Mouse (Mus musculus) hindbrain, embryonic 15.5 days (tissue): ENCODE data around the gene Zfp84. TPM values are rescaled to one million over a fixed set of nuclear protein-coding genes. Genes with fewer than 3 reads are reported as not detected.

Source experiments
- ATAC-seq: fragments of 200-750 bp; cut with Nextera tagmentation; 2 replicates; pipeline ENCODE4 v1.8.0; 2017; ENCODE audit warnings: low read depth, moderate number of reproducible peaks, moderate TSS enrichment; ENCODE audit not compliant: low FRiP score
- H3K27ac ChIP-seq: fragments of 300-500 bp; sonication (generic); replicated peaks from 2 replicates; pipeline ENCODE4 v1.5.1; 2015; ENCODE audit warnings: mild to moderate bottlenecking, inconsistent platforms
- H3K27me3 ChIP-seq: fragments of 300-500 bp; sonication (generic); 2 replicates; pipeline ENCODE4 v1.6.1; 2015; ENCODE audit warnings: control low read depth, inconsistent platforms
- H3K36me3 ChIP-seq: fragments of 300-500 bp; sonication (generic); 2 replicates; pipeline ENCODE4 v1.6.1; 2015; ENCODE audit warnings: control low read depth, inconsistent platforms
- H3K4me1 ChIP-seq: fragments of 300-500 bp; sonication (generic); replicated peaks from 2 replicates; pipeline ENCODE4 v1.6.1; 2015; ENCODE audit warnings: control low read depth, inconsistent platforms
- H3K4me2 ChIP-seq: fragments of 300-500 bp; sonication (generic); 2 replicates; pipeline ENCODE4 v1.6.1; 2015; ENCODE audit warnings: moderate library complexity, mild to moderate bottlenecking, inconsistent platforms
- H3K4me3 ChIP-seq: fragments of 300-500 bp; sonication (generic); 2 replicates; pipeline ENCODE4 v1.5.1; 2015; ENCODE audit warnings: mild to moderate bottlenecking, inconsistent platforms
- H3K9ac ChIP-seq: fragments of 300-500 bp; sonication (generic); 2 replicates; pipeline ENCODE4 v1.6.1; 2015; ENCODE audit warnings: inconsistent platforms
- H3K9me3 ChIP-seq: fragments of 300-500 bp; sonication (generic); 2 replicates; pipeline ENCODE4 v1.6.1; 2016; ENCODE audit warnings: control low read depth, inconsistent platforms
- WGBS: fragments of 180-500 bp; shearing (Covaris S2); methylation state at CpG from one replicate; pipeline ENCODE4 v1.1.7; 2015; 5-methylcytosine and 5-hydroxymethylcytosine counted together
- polyA plus RNA-seq: library from polyadenylated mRNA; unstranded; fragments of >200 nt; fragmentation: Nextera tagmentation; extraction: Ambion mirVana; gene quantifications from 2 replicates; pipeline ENCODE4 v1.2.1, GENCODE M21; 2015

Gene Zfp84
- polyA plus RNA-seq, 1 experiment from 2014 or later: 14.6 TPM

DNA sequence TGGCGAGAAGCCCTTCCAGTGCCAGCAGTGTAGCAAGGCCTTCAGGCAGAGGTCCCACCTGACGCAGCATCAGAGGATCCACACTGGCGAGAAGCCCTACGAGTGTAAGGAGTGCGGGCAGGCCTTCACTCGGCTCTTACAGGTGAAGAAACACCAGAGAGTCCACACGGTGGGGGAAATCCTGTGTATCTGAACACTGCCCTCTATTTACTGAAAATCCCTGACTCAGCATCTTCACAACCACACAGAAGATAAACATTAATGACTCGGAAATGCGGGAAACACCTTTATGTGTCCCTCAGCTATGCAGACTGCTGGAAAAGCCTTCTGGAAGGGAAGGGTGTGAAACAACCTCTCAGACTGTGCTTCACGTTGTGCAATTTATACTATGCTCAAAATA, 9.0 kb downstream of the Zfp84 start:
- Histone ChIP-seq H3K27me3 (no peaks in the 10 kb centered on the region), H3K27ac (no peak overlapping the region), H3K36me3 (peaks cover 57% of the 10 kb centered on the region), H3K9me3 (no peaks in the 10 kb centered on the region), H3K4me3 (no peak overlapping the region), H3K9ac (no peak overlapping the region), H3K4me2 (no peak overlapping the region), H3K4me1 (no peaks in the 10 kb centered on the region)
- ATAC-seq: no peak
- 94% methylated on average over 10 of the region's 10 CpGs for WGBS

DNA sequence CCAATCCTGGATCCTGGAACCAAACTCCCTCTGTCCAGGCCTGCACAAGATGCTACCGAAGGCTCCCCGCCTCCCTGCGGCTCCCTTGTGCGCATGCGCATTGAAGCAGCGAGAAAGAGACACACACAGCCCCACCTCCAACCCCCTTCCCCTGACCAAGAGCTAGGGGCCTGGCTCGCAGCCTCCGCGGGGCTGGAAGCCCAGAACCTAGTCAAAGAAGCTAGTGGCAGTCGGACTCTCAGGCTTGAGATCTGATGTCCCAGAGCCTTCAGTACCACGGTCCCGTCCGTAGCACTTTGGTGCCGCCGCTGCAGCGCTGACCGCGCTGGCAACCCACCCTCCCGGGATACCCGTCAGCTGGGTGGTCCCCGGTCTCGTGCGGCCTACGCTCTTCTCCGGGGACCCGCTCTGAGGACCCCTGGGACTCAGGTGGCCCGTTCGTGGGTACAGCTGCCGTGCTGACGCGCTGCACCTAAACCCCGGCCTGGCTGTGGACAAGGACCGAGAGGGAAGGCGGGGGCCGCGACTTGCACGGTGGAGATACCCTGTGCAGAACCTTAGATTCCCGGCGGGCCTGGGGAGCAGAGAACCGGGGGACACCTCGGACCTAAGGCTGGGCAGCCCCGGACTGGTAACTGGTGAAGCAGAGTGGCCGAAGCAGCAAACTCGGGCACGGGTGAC, 15.7 kb downstream of the Zfp84 start, which contains the start of gene Zfp30:
Gene Zfp30 (plus strand): TSS at position 128 of the 681 bp plus-strand sequence.
- H3K9me3 ChIP-seq: no peaks in the 10 kb centered on the region
- H3K27me3 ChIP-seq: no peaks in the 10 kb centered on the region
- H3K9ac ChIP-seq: peak within 1 kb of the TSS; percentile 91
- H3K4me1 ChIP-seq: peaks cover 31% of the 10 kb centered on the region
- peak within 1 kb of the TSS; percentile 94 for H3K27ac ChIP-seq
- ATAC-seq: peak; percentile 95
- peak within 1 kb of the TSS; percentile 85 for H3K4me2 ChIP-seq
- WGBS: under 1% methylated on average over 45 of the region's 45 CpGs
- H3K4me3 ChIP-seq: peak within 1 kb of the TSS; percentile 84
- H3K36me3 ChIP-seq: peaks cover 14% of the 10 kb centered on the region

GRCm38 (mm10) chr7:29785023-29785422, 16.7 kb downstream of the Zfp84 start:
- ATAC-seq: no peak
- WGBS: 39% methylated on average over 8 of the region's 8 CpGs
- H3K27ac ChIP-seq: no peak overlapping the region
- peak overlapping the region; percentile 91 for H3K9ac ChIP-seq
- no peaks in the 10 kb centered on the region for H3K9me3 ChIP-seq
- peaks cover 23% of the 10 kb centered on the region for H3K36me3 ChIP-seq
- peak overlapping the region; percentile 84 for H3K4me3 ChIP-seq
- no peaks in the 10 kb centered on the region for H3K27me3 ChIP-seq
- H3K4me1 ChIP-seq: peaks cover 31% of the 10 kb centered on the region
- peak overlapping the region; percentile 85 for H3K4me2 ChIP-seq

- Histone ChIP-seq H3K4me2 (peak overlapping the region; percentile 85), H3K27me3 (no peaks in the 10 kb centered on the region), H3K4me1 (peaks cover 31% of the 10 kb centered on the region), H3K4me3 (peak overlapping the region; percentile 84), H3K9me3 (no peaks in the 10 kb centered on the region), H3K27ac (no peak overlapping the region), H3K36me3 (peaks cover 32% of the 10 kb centered on the region), H3K9ac (peak overlapping the region; percentile 91)
- 72% methylated on average over 5 of the region's 5 CpGs for WGBS
- no peak for ATAC-seq
Measured at GRCm38 (mm10) chr7:29785888-29786287, 17.5 kb downstream of the Zfp84 start.

DNA sequence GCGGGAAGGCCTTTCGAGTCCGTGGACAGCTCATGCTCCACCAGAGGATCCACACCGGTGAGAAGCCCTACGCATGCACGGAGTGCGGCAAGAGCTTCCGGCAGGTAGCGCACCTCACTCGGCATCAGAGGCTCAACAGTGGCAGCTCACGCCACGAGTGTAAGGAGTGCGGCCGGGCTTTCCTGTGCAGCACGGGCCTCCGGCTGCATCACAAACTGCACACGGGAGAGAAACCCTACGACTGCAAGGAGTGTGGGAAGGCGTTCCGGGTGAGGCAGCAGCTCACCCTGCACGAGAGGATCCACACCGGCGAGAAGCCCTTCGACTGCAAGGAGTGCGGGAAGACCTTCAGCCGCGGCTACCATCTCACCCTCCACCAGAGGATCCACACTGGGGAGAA, 24.6 kb downstream of the Zfp84 start:
- ATAC-seq: no peak
- Histone ChIP-seq H3K27me3 (no peaks in the 10 kb centered on the region), H3K27ac (no peak overlapping the region), H3K9me3 (no peaks in the 10 kb centered on the region; the same call in 1 of the 2 replicates), H3K4me3 (no peak overlapping the region), H3K4me1 (no peaks in the 10 kb centered on the region), H3K9ac (no peak overlapping the region), H3K36me3 (peaks cover 66% of the 10 kb centered on the region), H3K4me2 (no peak overlapping the region)
- 39% methylated on average over 27 of the region's 27 CpGs for WGBS

- no peak overlapping the region for H3K4me3 ChIP-seq
- no peak overlapping the region for H3K4me2 ChIP-seq
- no peak overlapping the region for H3K9ac ChIP-seq
- no peaks in the 10 kb centered on the region for H3K27me3 ChIP-seq
- H3K27ac ChIP-seq: no peak overlapping the region
- H3K4me1 ChIP-seq: no peaks in the 10 kb centered on the region
- 91% methylated on average over 5 of the region's 5 CpGs for WGBS
- 0 out of 2 replicates have a peak, but pooled peaks cover 5% of the 10 kb centered on the region for H3K9me3 ChIP-seq
- ATAC-seq: no peak
- peaks cover 3% of the 10 kb centered on the region; the same call in 1 of the 2 replicates for H3K36me3 ChIP-seq
Measured at GRCm38 (mm10) chr7:29807046-29807445, 38.7 kb downstream of the Zfp84 start.

- 91% methylated on average over 1 of the region's 1 CpGs for WGBS
- 0 out of 2 replicates have a peak, but pooled peaks cover 5% of the 10 kb centered on the region for H3K9me3 ChIP-seq
- H3K4me2 ChIP-seq: no peak overlapping the region
Measured at GRCm38 (mm10) chr7:29812244-29812643, 43.9 kb downstream of the Zfp84 start.

DNA sequence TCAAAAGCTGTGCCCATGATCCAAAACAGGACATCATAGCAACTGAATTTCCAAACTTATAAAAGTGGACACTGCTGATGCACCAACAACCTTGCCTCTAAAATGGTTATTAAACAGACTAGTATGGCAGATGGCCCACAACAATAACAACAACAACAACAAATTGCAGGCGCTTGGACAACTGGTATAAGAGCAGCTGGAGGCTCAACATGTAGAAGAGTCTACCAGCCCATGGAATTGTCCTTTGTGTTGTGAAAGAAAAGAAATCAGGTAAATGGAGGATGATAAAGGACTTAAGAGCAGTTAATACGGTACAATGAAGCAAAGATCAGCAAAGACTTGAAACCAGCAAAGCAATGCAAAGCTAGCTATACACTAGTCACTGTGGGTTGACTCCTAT, 46.0 kb downstream of the Zfp84 start:
- Histone ChIP-seq H3K9me3 (0 out of 2 replicates have a peak, but pooled peaks cover 5% of the 10 kb centered on the region), H3K4me2 (peak overlapping the region; percentile 75), H3K27ac (no peak overlapping the region), H3K4me1 (peaks cover 38% of the 10 kb centered on the region), H3K36me3 (peaks cover 3% of the 10 kb centered on the region; the same call in 1 of the 2 replicates), H3K9ac (no peak overlapping the region), H3K4me3 (peak overlapping the region; percentile 67; the same call in 1 of the 2 replicates), H3K27me3 (no peaks in the 10 kb centered on the region)
- no peak for ATAC-seq
- 96% methylated on average over 2 of the region's 2 CpGs for WGBS

More at GRCm38 (mm10) chr7:29812244-29812643, 43.9 kb downstream of the Zfp84 start:
- Histone ChIP-seq H3K27ac (no peak overlapping the region), H3K36me3 (peaks cover 3% of the 10 kb centered on the region; the same call in 1 of the 2 replicates), H3K9ac (no peak overlapping the region), H3K27me3 (no peaks in the 10 kb centered on the region), H3K4me3 (no peak overlapping the region), H3K4me1 (peaks cover 19% of the 10 kb centered on the region)
- no peak for ATAC-seq

DNA sequence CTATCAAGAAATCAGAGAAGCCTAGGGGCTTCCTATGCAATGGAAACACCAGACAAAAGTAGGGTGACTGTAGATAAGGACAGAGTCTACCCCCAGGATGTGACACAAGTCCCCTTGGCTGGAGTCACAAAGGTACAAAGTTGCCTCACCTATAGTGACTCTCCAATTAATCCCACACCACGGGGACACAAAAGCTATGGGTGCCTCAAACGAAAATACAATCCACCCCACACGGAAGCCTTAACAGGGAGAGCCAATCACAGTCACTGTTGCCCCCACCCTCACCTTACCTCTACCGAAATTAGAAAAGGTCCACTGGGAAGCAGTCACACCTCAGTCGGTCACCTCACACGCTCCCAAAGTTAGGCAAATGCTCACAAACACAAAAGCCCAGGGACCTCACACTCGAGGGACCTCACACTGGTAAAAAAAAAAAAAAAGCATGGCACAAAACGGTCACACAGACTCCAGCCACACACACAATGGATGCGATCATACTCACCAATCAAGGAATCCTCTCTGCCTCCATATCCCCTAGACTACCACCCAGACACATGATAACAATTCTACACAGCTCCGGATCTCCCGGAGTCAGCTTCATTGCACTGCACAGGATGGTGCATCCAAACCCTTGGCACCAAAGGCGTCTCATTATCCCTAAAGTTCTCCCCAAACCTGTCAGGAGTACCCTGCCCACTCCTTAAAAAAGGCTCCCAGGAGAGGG, 46.9 kb downstream of the Zfp84 start:
- Histone ChIP-seq H3K4me2 (peak overlapping the region; percentile 75), H3K36me3 (peaks cover 3% of the 10 kb centered on the region; the same call in 1 of the 2 replicates), H3K9ac (peak overlapping the region; percentile 74), H3K4me3 (peak overlapping the region; percentile 67), H3K27me3 (no peaks in the 10 kb centered on the region), H3K4me1 (peaks cover 43% of the 10 kb centered on the region), H3K27ac (peak overlapping the region; percentile 91), H3K9me3 (0 out of 2 replicates have a peak, but pooled peaks cover 5% of the 10 kb centered on the region)
- 1% methylated on average over 12 of the region's 12 CpGs for WGBS
- ATAC-seq: peak; percentile 57

DNA sequence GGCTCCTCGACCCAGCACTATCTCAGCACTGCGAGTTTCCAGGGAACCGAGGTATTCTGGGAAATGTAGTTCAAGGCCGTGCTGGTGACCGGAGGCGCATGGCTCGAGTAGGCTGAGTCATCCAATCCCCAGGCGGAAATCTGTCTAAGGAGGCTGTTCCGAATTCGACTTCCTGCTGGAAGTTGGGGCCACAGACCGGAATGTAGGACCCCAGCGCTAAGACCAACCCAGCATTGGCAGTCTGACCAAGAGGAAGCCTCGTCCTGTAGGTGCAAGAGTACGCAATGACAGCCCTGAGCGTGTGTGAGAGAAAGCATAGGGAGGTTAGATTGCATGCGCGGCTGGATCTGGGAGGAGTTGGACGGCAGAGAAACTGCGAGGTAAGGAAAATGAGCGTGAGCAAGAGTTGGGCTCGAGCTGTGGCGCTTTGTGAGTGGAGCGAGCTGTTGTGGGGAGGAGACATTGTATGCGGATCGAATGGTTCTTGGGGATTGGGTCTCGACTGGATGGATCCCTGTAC, 47.6 kb downstream of the Zfp84 start, which contains the start of gene Zfp790:
Gene Zfp790 (plus strand): TSS at position 205 of the 520 bp plus-strand sequence.
- Histone ChIP-seq H3K27ac (peak within 1 kb of the TSS; percentile 91), H3K9ac (peak within 1 kb of the TSS; percentile 74), H3K4me3 (peak within 1 kb of the TSS; percentile 67), H3K27me3 (no peaks in the 10 kb centered on the region), H3K4me1 (peaks cover 43% of the 10 kb centered on the region), H3K4me2 (peak within 1 kb of the TSS; percentile 75), H3K9me3 (no peaks in the 10 kb centered on the region), H3K36me3 (peaks cover 3% of the 10 kb centered on the region; the same call in 1 of the 2 replicates)
- peak; percentile 96 for ATAC-seq
- under 1% methylated on average over 26 of the region's 26 CpGs for WGBS

- no peaks in the 10 kb centered on the region for H3K9me3 ChIP-seq
- H3K36me3 ChIP-seq: peaks cover 5% of the 10 kb centered on the region; the same call in 1 of the 2 replicates
- peak overlapping the region; percentile 82 for H3K27ac ChIP-seq
- no peaks in the 10 kb centered on the region for H3K27me3 ChIP-seq
- peak; percentile 70 for ATAC-seq
- peak overlapping the region; percentile 67 for H3K4me2 ChIP-seq
- peak overlapping the region; percentile 58 for H3K4me3 ChIP-seq
- H3K9ac ChIP-seq: peak overlapping the region; percentile 63
- WGBS: 1% methylated on average over 12 of the region's 12 CpGs
- H3K4me1 ChIP-seq: peaks cover 43% of the 10 kb centered on the region
Measured at GRCm38 (mm10) chr7:29818619-29819254, 50.4 kb downstream of the Zfp84 start.
